Mouse (Mus musculus) G1E-ER4 (cell line): ENCODE measurements around the gene Hook2. TPM values are rescaled to one million over a fixed set of nuclear protein-coding genes. Genes with fewer than 3 reads are reported as not detected.

Experiments used
- GATA1 ChIP-seq: IDR thresholded peaks from one replicate; pipeline ENCODE4 v1.8.0; 2012; ENCODE audit warnings: low read length, inconsistent platforms
- polyA plus RNA-seq: library from polyadenylated mRNA; stranded (reverse); fragments of >175 nt; gene quantifications from 2 replicates; pipeline ENCODE4 v1.2.3, GENCODE M21; 2012

Gene Hook2
- polyA plus RNA-seq, 1 experiment, result 11.9 TPM

DNA sequence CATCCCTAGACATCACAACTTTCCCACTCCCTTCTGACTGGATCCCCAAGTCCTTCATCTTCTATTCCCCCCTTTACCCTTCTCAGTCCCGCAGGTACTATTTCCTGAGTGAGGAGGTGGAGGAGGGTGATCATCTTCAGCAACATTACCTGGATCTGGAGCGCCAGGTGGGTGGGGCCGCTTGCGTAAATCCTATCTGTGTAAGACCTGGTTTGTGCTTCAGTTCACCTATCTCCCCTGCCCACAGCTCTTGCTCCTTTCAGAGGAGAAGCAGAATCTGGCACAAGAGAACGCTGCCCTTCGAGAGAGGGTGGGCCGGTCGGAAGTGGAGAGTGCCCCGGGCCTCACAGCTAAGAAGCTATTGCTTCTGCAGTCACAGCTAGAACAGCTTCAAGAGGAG lies 4.0 kb downstream of the Hook2 start:
- TF ChIP-seq GATA1, result no peak

DNA sequence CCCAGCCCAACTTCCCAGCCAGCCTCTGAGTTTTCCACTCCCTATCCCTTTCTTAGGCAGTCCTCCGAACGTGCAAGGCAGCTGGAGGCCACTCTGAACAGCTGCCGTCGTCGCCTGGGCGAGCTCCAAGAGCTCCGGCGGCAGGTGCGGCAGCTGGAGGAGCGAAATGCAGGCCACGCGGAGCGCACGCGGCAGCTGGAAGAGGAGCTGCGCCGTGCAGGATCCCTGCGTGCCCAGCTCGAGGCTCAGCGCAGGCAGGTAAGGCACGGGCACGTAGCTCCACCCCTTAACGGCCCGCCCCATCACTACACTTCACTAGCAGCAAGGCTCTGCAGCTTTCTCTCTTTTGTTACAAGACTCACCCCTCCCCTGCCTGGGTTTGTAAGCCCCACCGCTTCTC lies 5.3 kb downstream of the Hook2 start:
- no peak for TF ChIP-seq GATA1

- TF ChIP-seq GATA1, result no peak
Measured at GRCm38 (mm10) chr8:84996978-84997377, 6.6 kb downstream of the Hook2 start.

GRCm38 (mm10) chr8:84997649-84998295 lies 7.4 kb downstream of the Hook2 start:
- TF ChIP-seq GATA1, result no peak

- TF ChIP-seq GATA1, result no peak
Measured at GRCm38 (mm10) chr8:85007686-85008085, 17.3 kb downstream of the Hook2 start.

DNA sequence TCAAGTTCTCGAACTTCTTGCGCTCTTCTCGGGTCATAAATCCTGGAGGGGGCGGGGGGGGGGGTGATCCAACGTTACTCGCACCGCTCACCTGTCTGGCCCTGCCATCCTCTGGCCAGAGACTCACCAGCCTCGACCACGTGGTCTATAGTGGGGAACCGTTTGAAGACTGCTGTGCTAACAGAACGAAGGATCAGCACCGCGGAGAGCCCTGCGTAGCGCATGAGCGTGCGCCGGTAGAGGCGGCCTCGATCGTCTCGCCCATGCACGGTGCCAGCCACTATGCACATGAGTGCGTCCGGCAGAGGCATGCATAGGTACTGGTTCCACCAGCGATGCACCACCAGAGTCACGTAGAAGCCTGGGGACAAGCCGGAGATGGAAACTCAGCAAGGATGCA lies 20.8 kb downstream of the Hook2 start:
- no peak for TF ChIP-seq GATA1

DNA sequence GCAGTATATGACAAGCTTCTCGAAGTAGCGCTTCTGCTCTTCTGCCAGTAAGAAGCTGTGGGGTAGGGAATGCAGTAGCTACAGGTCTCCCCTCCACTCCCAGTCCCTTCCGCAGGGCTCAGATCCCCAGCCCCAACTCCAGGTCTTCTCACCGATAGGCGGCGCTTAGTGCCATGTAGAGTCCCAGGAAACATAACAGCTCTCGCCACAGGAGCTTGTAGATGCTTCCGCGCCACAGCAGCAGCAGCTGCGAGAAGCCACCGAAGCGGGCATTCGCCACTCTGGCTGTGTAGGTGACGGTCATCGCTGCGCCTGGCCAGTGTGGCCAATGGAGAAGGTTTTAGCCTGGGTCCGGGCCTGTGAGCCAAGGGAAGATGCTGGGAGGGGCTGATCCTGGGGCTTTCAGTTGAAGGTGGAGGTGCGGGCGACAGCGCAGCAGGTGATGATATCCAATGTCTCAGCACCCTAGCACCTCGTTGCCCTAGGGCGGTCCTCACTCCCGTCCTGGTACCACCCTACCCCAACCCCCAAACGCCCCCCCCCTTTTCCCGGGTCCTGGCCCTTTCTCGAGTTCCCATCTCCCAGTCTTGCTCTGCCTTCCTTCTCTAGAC lies 22.9 kb downstream of the Hook2 start:
- TF ChIP-seq GATA1, result no peak

- no peak for TF ChIP-seq GATA1
Measured at GRCm38 (mm10) chr8:85014431-85014830, 24.0 kb downstream of the Hook2 start, which contains the start of gene Best2. Gene Best2, minus strand, starts transcription at chr8:85014531.

GRCm38 (mm10) chr8:85016724-85017123 lies 26.3 kb downstream of the Hook2 start:
- TF ChIP-seq GATA1, result no peak

DNA sequence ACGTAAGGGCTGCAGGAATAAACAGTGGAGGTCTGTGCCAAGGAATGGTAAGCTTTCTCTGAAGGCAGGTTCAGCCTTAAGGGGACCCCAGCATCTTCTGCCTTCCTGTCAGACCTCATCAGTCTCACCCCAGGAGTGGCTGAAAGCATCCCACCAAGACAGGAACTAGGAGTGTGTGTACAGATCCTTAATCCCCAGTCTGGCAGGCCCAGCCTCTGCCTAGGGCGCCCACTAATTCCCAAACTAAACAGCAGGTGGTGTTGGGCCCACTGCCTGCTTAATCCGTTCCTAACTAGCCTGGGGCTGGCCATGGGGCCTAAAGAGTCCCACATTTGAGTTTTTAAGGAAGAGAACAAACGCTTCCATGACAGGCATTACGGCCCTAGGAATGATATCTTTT lies 26.8 kb downstream of the Hook2 start:
- TF ChIP-seq GATA1, result no peak

GRCm38 (mm10) chr8:85021514-85022055 lies 31.2 kb downstream of the Hook2 start:
- TF ChIP-seq GATA1, result no peak

DNA sequence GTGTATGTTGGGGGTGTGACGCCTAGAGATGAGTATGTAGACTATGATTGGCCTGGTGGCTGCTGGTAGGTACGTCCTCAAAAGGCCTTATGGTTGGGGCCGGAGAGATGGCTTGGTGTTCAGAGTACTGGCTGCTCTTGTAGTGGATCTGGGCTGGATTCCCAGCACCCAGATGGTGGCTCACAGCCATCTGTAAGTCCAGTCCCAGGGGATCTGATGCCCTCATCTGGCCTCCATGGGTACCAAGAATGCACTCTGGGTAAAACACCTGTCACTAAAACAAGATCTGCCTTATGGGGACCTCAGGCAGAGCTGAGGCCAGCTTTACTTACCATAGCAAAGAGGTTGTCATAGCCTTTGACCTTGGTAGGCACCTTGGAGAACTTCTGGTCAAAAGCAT lies 33.4 kb downstream of the Hook2 start:
- no peak for TF ChIP-seq GATA1

- TF ChIP-seq GATA1, result no peak
Measured at GRCm38 (mm10) chr8:85025098-85025932, 34.9 kb downstream of the Hook2 start, which contains the start of gene Asna1. Gene Asna1, minus strand, starts transcription at chr8:85025281.

- no peak for TF ChIP-seq GATA1
Measured at GRCm38 (mm10) chr8:85026670-85027515, 36.5 kb downstream of the Hook2 start, which contains the start of gene Trir. Gene Trir, plus strand, starts transcription at chr8:85026823.

DNA sequence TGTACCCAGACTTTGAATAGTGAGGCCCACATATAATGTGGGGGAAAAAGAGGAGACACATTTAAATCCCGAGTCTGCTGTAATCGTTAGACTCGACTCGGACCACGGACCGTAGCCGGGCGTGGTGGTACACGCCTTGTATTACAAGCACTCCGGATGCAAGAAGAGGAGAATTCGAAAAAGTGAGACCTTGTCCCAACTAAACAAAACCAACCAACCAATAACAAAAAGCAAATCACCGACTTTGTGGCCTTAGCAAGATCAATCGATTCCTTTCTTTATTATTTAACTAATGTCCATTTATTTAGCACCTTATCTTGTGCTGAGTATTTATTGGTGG lies 37.1 kb downstream of the Hook2 start:
- TF ChIP-seq GATA1, result no peak
